Mouse (Mus musculus) MEL (cell line): ENCODE measurements around the gene Tipin.

Source experiments
- CTCF ChIP-seq, 3 experiments: IDR thresholded peaks in 2 of 3; conservative IDR thresholded peaks in 1 of 3; 2 replicates each; pipeline ENCODE4 v1.5.1; 2011 to 2012; ENCODE audit warnings: low read length in 3 of 3, low read depth in 2 of 3, mild to moderate bottlenecking in 2 of 3, improper control_type of control experiment in 1 of 3, inconsistent platforms in 1 of 3, mixed read lengths in 1 of 3, moderate library complexity in 1 of 3; ENCODE audit not compliant: control insufficient read depth in 1 of 3, insufficient read depth in 1 of 3, poor library complexity in 1 of 3, severe bottlenecking in 1 of 3
- UBTF ChIP-seq: IDR thresholded peaks from 2 replicates; pipeline ENCODE4 v1.6.1; 2012; ENCODE audit warnings: low read depth, mild to moderate bottlenecking, inconsistent platforms, low read length, improper control_type of control experiment, moderate library complexity, borderline replicate concordance; ENCODE audit not compliant: insufficient read depth

- no peak for TF ChIP-seq CTCF (IDR thresholded peaks at IDR 0.05 in 2 of 3, conservative IDR thresholded peaks at IDR 0.05 in 1 of 3; ENCODE audit: control insufficient read depth in 1 of 3, insufficient read depth in 1 of 3, low read depth in 2 of 3, low read length in 3 of 3, poor library complexity in 1 of 3, severe bottlenecking in 1 of 3)
- no peak for TF ChIP-seq UBTF
Measured at GRCm38 (mm10) chr9:64281781-64282178, 399 bp downstream of the Tipin start.
